Mouse (Mus musculus) neural tube, embryonic 12.5 days (tissue): ENCODE measurements at regions not wholly inside any gene's neighbourhood (a gene's known extent, or its start where the extent isn't known, plus 50 kb on each side); places are given as distances from the start of the nearest gene placed in this dataset.
"Not testable (repeated sequence)": the region's sequence is repeated elsewhere in the genome, so short reads cannot be mapped to it uniquely, and the experiment has no call there.

Source experiments
- ATAC-seq: fragments of 200-750 bp; cut with Nextera tagmentation; 2 replicates; pipeline ENCODE4 v1.8.0; 2017; ENCODE audit warnings: low read depth, mild to moderate bottlenecking, moderate TSS enrichment, moderate library complexity; ENCODE audit not compliant: low FRiP score
- H3K27ac ChIP-seq: fragments of 300-500 bp; sonication (generic); 2 replicates; pipeline ENCODE4 v1.5.1; 2016
- H3K27me3 ChIP-seq: fragments of 300-500 bp; sonication (generic); replicated peaks from 2 replicates; pipeline ENCODE4 v1.6.1; 2016; ENCODE audit warnings: mild to moderate bottlenecking
- H3K36me3 ChIP-seq: fragments of 300-500 bp; sonication (generic); 2 replicates; pipeline ENCODE4 v1.6.1; 2016; ENCODE audit warnings: mild to moderate bottlenecking
- H3K4me1 ChIP-seq: fragments of 300-500 bp; sonication (generic); 2 replicates; pipeline ENCODE4 v1.6.1; 2016
- H3K4me2 ChIP-seq: fragments of 300-500 bp; sonication (generic); replicated peaks from 2 replicates; pipeline ENCODE4 v1.6.1; 2016; ENCODE audit warnings: mild to moderate bottlenecking
- H3K4me3 ChIP-seq: fragments of 300-500 bp; sonication (generic); 2 replicates; pipeline ENCODE4 v1.5.1; 2016
- H3K9ac ChIP-seq: fragments of 300-500 bp; sonication (generic); 2 replicates; pipeline ENCODE4 v1.6.1; 2016; ENCODE audit warnings: mild to moderate bottlenecking
- H3K9me3 ChIP-seq: fragments of 300-500 bp; sonication (generic); 2 replicates; pipeline ENCODE4 v1.6.1; 2016; ENCODE audit warnings: mild to moderate bottlenecking
- WGBS: fragments of 180-500 bp; shearing (Covaris S2); methylation state at CpG from one replicate; pipeline ENCODE4 v1.1.7; 2016; 5-methylcytosine and 5-hydroxymethylcytosine counted together

DNA sequence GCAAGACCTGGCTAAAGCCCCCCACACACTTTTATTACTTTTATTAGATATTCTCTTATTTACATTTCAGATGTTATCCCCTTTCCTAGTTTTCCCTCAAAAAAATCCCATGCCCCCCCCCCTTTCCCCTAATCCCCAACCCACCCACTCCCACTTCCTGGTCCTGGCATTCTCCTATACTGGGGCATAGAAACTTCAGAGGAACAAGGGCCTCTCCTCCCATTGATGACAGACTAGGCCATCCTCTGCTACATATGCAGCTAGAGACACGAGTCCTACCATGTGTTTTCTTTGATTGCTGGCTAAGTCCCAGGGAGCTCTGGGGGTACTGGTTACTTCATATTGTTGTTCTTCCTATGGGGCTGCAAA is 116.8 kb downstream of the Rfpl4b start:
- H3K36me3 ChIP-seq, H3K27ac ChIP-seq, ATAC-seq, H3K4me2 ChIP-seq, H3K9ac ChIP-seq, H3K9me3 ChIP-seq, H3K4me3 ChIP-seq, H3K27me3 ChIP-seq, H3K4me1 ChIP-seq: not testable (repeated sequence)
- 71% methylated on average over 1 of the region's 1 CpGs for WGBS

GRCm38 (mm10) chr10:38703954-38704761 is 117.4 kb downstream of the Rfpl4b start:
- Histone ChIP-seq H3K4me1 (no peaks in the 10 kb centered on the region), H3K9ac (no peak overlapping the region), H3K9me3 (no peaks in the 10 kb centered on the region), H3K36me3 (no peaks in the 10 kb centered on the region), H3K27ac (no peak overlapping the region), H3K27me3 (no peaks in the 10 kb centered on the region), H3K4me3 (no peak overlapping the region), H3K4me2 (no peak overlapping the region)
- WGBS = 83% methylated on average over 4 of the region's 4 CpGs
- no peak for ATAC-seq

GRCm38 (mm10) chr10:38677453-38677852 is 144.1 kb downstream of the Rfpl4b start:
- Histone ChIP-seq H3K4me1 (no peaks in the 10 kb centered on the region), H3K4me3 (no peak overlapping the region), H3K27me3 (no peaks in the 10 kb centered on the region), H3K9me3 (peaks cover 6% of the 10 kb centered on the region; the same call in 1 of the 2 replicates), H3K4me2 (no peak overlapping the region), H3K36me3 (no peaks in the 10 kb centered on the region), H3K9ac (no peak overlapping the region), H3K27ac (no peak overlapping the region)
- 76% methylated on average over 2 of the region's 2 CpGs for WGBS
- no peak for ATAC-seq

DNA sequence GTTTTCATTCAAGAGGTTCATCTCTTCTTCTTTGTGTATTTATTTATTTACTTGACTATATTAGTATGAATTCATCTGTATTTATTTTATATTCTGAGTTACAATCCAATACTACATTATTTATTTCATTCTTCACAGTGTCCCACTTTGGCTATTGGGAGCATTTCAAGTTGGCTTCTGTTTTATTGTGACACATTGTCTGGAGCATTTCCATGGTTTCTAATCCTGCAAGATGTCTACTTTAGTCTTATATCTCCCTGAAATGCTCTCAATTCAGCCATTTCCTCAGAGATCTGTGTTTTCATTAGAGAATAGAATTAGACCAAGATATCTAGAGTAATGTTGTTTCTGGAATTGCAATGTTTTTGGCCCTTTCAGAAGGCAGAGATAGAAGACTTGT is 153.0 kb downstream of the Rfpl4b start:
- no peak overlapping the region for H3K27ac ChIP-seq
- H3K4me3 ChIP-seq = no peak overlapping the region
- ATAC-seq = no peak
- no peak overlapping the region for H3K4me2 ChIP-seq
- H3K27me3 ChIP-seq = no peaks in the 10 kb centered on the region
- no peaks in the 10 kb centered on the region for H3K36me3 ChIP-seq
- H3K9ac ChIP-seq = no peak overlapping the region
- no peaks in the 10 kb centered on the region for H3K9me3 ChIP-seq
- H3K4me1 ChIP-seq = no peaks in the 10 kb centered on the region

DNA sequence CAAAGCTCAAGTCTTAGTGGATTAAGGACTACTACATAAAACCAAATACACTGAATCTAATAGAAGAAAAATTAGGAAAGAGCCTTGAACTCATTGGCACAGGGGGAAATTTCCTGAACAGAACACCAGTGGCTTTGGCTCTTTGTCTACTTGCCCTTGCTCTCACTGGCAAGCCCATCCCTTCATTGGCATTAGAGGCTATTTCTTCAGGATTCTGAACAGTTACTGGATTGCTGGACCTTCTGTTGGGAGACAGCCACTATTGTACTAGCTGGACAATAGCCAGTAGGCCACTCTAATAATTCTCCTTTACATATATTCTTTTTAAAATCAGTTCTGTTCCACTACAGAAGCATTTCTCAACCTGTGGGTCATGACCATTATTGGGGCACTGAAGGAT is 153.7 kb downstream of the Rfpl4b start:
- Histone ChIP-seq H3K4me1 (no peaks in the 10 kb centered on the region), H3K27me3 (no peaks in the 10 kb centered on the region), H3K4me2 (no peak overlapping the region), H3K4me3 (no peak overlapping the region), H3K9me3 (no peaks in the 10 kb centered on the region), H3K27ac (no peak overlapping the region), H3K9ac (no peak overlapping the region), H3K36me3 (no peaks in the 10 kb centered on the region)
- no peak for ATAC-seq

DNA sequence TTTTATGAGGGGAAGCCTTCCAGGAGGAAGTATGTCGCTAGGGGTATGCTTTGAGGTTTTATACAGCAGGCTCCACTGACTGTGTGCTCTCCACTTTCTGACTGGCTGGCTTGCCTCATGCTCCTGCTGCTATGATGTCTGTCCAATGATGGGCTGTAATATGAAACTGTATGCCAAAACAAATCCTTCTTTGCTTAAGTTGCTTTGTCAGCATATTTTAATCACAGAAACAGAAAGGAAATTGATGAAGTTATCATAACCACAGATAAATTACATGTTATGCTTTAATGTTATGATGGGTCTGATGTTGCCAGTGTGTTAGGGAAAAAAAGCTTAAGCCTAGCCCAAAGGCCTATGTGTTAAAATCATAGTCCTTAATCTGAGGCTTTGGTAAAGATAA is 185.9 kb downstream of the Rfpl4b start:
- ATAC-seq = no peak
- no peak overlapping the region for H3K4me2 ChIP-seq
- 46% methylated on average over 1 of the region's 1 CpGs for WGBS
- no peaks in the 10 kb centered on the region for H3K27me3 ChIP-seq
- no peak overlapping the region for H3K27ac ChIP-seq
- no peak overlapping the region for H3K9ac ChIP-seq
- H3K36me3 ChIP-seq = no peaks in the 10 kb centered on the region
- no peaks in the 10 kb centered on the region for H3K9me3 ChIP-seq
- no peaks in the 10 kb centered on the region for H3K4me1 ChIP-seq
- H3K4me3 ChIP-seq = no peak overlapping the region

DNA sequence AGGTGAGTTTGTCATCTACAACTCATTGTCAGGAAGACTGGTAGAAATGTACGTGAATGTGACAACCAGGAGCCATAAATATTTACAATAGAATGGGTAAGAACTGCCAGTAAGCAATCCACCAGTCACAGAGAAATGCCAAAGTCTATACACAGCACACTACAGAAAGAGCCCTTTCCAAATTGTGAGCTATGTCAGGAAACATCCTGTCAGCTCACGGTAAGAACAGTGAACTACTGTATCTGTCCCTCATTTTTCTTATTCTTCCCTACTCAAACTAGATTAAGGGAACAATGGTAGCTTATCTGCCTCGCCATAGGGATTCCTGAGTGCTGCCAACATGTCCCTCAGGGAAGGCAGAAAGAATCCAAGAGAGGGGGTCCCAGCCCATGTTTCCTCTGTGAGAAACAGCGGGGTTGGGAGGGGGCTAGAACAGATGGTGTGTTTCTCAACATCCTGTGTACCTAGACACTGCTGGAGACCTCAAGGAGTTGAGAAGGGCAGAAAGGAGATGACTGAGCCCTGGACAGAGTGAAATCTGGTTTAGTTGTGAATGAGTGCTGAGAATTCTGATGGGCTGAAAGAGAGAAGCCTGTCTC is 191.6 kb downstream of the Rfpl4b start:
- H3K9me3 ChIP-seq = no peaks in the 10 kb centered on the region
- ATAC-seq = no peak
- H3K4me2 ChIP-seq = no peak overlapping the region
- H3K4me1 ChIP-seq = no peaks in the 10 kb centered on the region
- H3K4me3 ChIP-seq = no peak overlapping the region
- H3K27me3 ChIP-seq = no peaks in the 10 kb centered on the region
- H3K36me3 ChIP-seq = no peaks in the 10 kb centered on the region
- 69% methylated on average over 4 of the region's 4 CpGs for WGBS
- no peak overlapping the region for H3K27ac ChIP-seq
- no peak overlapping the region for H3K9ac ChIP-seq

DNA sequence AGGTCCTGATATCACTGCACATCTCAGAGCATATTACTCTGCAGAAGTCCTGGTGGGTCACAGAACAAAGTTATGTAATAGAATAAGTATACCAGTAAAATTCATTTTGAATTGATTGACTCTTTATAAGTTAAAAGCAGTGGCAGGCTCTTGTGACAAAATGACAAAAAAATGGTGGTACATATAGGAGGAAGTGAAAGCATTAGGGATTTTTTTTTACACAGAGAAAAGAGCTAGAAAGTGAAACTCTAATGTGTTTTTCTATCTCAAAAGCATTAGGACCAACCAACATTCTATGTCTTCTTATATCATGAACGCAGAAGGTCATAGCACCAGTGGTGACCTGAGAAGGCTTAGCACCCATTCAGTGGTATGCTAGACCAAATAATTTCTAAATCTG is 198.2 kb downstream of the Rfpl4b start:
- H3K4me2 ChIP-seq = no peak overlapping the region
- no peaks in the 10 kb centered on the region for H3K27me3 ChIP-seq
- no peak for ATAC-seq
- H3K9ac ChIP-seq = no peak overlapping the region
- no peaks in the 10 kb centered on the region for H3K4me1 ChIP-seq
- no peak overlapping the region for H3K4me3 ChIP-seq
- 89% methylated on average over 1 of the region's 1 CpGs for WGBS
- no peak overlapping the region for H3K27ac ChIP-seq
- no peaks in the 10 kb centered on the region for H3K9me3 ChIP-seq
- H3K36me3 ChIP-seq = no peaks in the 10 kb centered on the region

DNA sequence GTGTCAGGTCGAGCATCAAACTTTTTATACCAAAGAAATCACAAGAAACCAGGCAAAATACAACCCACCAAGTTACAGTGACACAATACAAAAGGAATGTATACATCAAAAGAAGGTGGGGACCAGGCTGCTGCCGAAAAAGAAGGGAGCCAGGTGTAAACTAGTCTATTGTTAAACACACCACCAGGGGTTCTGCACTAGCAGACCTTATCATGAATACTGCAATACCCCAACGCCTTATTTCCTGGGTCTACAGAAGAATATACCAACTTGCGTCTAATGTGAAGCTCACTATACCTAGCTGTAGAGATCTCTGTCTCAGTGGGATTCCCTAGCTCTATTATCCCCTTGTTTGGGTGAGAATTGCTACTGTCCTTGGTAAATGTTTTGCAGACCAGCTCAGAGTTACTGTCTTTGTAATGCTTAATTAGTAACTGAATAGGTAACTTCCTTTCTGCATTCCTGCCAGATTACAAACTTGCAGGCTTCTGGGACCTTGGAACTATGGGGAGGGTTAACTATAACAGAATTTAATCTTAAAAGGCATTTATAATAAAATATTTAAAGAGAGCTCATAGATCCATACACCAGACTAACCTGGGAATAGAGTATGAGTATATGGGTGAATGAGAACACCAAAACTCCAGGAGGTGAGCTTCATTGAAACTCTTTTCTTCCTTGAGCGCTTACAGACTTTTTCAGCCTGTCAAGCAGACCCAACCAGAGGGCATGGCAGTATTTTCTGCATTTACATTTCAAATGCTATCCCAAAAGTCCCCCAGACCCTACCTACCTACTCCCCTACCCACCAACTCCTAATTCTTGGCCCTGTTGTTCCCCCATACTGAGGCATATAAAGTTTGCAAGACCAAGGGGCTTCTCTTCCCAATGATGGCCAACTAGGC is 211.7 kb downstream of the Rfpl4b start:
- no peaks in the 10 kb centered on the region for H3K36me3 ChIP-seq
- H3K27ac ChIP-seq = no peak overlapping the region
- no peak overlapping the region for H3K9ac ChIP-seq
- 84% methylated on average over 5 of the region's 5 CpGs for WGBS
- no peak for ATAC-seq
- no peaks in the 10 kb centered on the region for H3K27me3 ChIP-seq
- no peak overlapping the region for H3K4me3 ChIP-seq
- no peak overlapping the region for H3K4me2 ChIP-seq
- H3K9me3 ChIP-seq = no peaks in the 10 kb centered on the region
- no peaks in the 10 kb centered on the region for H3K4me1 ChIP-seq

DNA sequence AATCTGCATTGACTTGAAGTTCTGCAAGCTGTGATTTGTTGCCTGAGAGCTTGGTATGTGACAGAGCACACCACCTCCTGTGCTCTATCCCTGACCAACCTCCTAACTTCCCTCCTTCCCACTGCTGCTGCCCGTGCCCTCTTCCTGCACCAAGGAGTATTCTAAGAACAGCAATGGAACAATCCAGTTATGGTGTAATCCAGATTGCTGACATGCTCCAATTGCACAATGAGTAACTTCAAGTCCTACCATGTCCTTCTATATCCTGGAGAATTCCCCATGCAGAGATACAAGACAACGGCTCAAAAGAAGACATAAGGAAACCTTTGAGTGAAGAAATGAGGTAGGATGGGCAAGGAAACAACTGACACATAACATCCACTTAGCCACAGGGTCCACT is 235.5 kb downstream of the Rfpl4b start:
- Histone ChIP-seq H3K4me2 (no peak overlapping the region), H3K36me3 (no peaks in the 10 kb centered on the region), H3K9me3 (no peaks in the 10 kb centered on the region), H3K27ac (no peak overlapping the region), H3K4me1 (no peaks in the 10 kb centered on the region), H3K4me3 (no peak overlapping the region), H3K9ac (no peak overlapping the region), H3K27me3 (no peaks in the 10 kb centered on the region)
- no peak for ATAC-seq
- WGBS = 86% methylated on average over 2 of the region's 2 CpGs

GRCm38 (mm10) chr10:38575726-38576125 is 245.9 kb downstream of the Rfpl4b start:
- H3K4me2 ChIP-seq = no peak overlapping the region
- ATAC-seq = no peak
- H3K9me3 ChIP-seq = no peaks in the 10 kb centered on the region
- no peaks in the 10 kb centered on the region for H3K36me3 ChIP-seq
- no peak overlapping the region for H3K9ac ChIP-seq
- no peak overlapping the region for H3K4me3 ChIP-seq
- H3K4me1 ChIP-seq = no peaks in the 10 kb centered on the region
- H3K27ac ChIP-seq = no peak overlapping the region
- H3K27me3 ChIP-seq = no peaks in the 10 kb centered on the region
- 84% methylated on average over 1 of the region's 1 CpGs for WGBS

GRCm38 (mm10) chr10:38573728-38574127 is 247.9 kb downstream of the Rfpl4b start:
- H3K4me2 ChIP-seq = no peak overlapping the region
- no peak overlapping the region for H3K27ac ChIP-seq
- H3K9ac ChIP-seq = no peak overlapping the region
- no peak for ATAC-seq
- no peak overlapping the region for H3K4me3 ChIP-seq
- 94% methylated on average over 1 of the region's 1 CpGs for WGBS
- no peaks in the 10 kb centered on the region for H3K4me1 ChIP-seq
- no peaks in the 10 kb centered on the region for H3K9me3 ChIP-seq
- H3K27me3 ChIP-seq = no peaks in the 10 kb centered on the region
- no peaks in the 10 kb centered on the region for H3K36me3 ChIP-seq
